Mouse (Mus musculus) small intestine, adult 2 months (tissue): ENCODE measurements around the gene Rnf6.

ENCODE experiments used
- CTCF ChIP-seq: fragments of 200-500 bp; IDR thresholded peaks from 2 replicates; pipeline ENCODE4 v1.5.1; 2012; ENCODE audit warnings: low read depth, mild to moderate bottlenecking, control low read depth, inconsistent platforms, low read length, moderate library complexity, mixed read lengths; ENCODE audit not compliant: insufficient replicate concordance, insufficient read length; ENCODE audit errors: extremely low read depth
- POLR2A ChIP-seq: fragments of 200-500 bp; IDR thresholded peaks from 2 replicates; pipeline ENCODE4 v1.6.1; 2012; ENCODE audit warnings: low read depth, mild to moderate bottlenecking, control low read depth, inconsistent platforms, low read length, moderate library complexity

- TF ChIP-seq CTCF (no peak), POLR2A (no peak)
These were observed 49.2 kb upstream of the Rnf6 start for GRCm38 (mm10) chr5:146270593-146270992.
